Mouse (Mus musculus) ES-CJ7 (cell line): Measurements from ENCODE around the gene Hoxd13.

Experiments used
- DNase-seq: peaks from one replicate; pipeline ENCODE4 v3.0.0; 2011; ENCODE audit warnings: low read depth, low spot score

Gene Hoxd13

DNA sequence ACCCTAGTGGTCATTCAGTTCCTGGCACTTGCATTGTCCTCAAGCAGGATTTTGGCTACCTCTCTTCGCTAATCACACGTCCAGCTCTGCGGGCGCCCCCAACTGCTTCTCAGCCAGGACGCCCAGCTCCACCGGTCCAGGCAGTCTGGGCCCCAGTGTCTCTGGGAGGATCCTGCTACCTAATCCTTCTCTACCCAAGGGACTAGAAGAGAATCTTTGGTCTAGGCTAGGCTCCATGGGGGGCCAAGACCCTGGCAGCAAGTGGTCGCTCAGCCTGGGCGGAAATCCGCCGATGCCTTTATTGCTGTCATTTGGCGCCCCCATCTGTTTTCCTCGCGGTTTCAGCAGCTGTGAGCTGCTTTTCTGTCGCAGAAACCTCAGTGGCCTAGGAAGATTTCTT is 6.4 kb upstream of the Hoxd13 start:
- DNase-seq = peak; percentile 62

DNA sequence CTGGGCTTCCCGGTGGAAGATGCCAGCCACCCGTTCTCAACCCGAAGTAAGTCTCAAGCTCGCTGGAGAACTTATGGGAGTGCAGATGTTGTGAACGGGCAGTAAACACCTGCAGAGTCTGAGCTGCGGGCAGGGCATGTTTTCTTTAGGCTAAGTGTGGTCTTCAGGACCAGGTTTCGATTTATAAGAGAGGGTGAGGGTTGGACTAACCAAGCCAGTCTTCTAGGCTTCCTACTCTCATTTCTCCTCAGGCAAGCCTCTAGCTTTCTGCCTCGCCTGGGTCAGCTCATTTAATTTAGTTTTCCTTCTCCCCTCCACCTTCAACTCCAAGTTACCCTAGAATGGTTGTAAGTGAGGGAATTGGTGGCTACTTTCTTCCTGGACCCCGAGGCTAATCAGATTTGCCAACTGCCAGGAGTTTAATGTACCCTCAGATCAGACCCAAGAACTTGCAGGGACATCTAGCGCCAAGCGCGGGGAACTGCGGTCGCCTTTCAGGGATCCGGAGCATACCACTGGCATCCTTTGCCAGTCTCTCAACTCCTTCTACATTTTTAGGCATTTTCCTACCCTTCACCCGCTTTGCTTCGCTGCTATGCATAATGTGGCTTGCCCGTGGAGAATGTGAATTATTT is 4.7 kb upstream of the Hoxd13 start:
- DNase-seq = peak; percentile 56

DNA sequence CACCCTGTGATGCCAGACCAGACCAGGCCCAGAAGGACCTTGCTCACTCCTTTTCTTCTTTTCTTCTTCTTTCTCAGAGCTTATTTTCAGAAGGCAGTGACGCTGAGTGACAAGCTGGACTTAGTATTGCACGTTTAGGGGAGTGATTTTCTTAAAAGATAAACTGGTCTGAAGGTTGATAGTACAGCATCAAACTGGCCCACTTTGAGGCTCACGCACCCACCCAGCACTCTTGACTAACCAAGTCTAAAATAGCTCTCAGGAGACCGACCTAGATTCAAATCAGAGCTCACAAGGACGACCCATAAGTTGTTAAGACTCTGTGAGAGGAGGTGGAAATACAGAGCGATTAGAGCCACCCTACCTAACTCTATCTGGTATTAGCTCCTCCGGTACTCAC is 1.7 kb upstream of the Hoxd13 start:
- no peak for DNase-seq

DNA sequence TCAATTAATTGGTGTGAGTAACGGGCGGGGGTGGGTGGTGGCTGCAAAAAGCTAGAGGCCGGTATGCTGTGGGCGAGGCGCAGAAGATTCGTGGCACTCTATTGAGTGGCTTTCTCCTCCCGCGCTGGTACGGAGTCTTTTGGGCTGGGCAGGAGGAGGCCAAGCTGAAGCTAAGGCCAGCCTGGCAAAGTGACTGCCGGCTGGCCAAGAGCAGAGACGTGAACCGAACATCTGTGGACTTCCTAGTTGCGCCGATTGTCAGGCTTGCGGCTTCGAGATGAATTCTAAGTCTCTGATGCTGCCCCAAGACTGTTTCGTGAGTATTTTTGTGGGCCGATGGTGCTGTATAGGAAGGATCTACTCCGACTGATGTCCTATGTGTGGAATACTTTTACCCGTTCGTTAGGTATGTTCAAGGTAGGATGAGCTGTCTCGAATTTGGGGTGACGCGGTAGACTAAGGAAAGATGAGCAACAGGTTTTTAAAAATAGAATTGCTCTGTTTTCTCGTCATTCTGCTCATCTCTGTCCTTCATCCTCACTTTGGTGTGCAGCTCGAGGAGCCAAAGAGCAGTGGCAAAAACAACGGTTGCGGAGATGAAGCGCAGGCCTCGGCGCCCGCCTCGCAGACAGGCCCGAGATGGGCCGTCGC is 794 bp upstream of the Hoxd13 start:
- peak; percentile 55 for DNase-seq

DNA sequence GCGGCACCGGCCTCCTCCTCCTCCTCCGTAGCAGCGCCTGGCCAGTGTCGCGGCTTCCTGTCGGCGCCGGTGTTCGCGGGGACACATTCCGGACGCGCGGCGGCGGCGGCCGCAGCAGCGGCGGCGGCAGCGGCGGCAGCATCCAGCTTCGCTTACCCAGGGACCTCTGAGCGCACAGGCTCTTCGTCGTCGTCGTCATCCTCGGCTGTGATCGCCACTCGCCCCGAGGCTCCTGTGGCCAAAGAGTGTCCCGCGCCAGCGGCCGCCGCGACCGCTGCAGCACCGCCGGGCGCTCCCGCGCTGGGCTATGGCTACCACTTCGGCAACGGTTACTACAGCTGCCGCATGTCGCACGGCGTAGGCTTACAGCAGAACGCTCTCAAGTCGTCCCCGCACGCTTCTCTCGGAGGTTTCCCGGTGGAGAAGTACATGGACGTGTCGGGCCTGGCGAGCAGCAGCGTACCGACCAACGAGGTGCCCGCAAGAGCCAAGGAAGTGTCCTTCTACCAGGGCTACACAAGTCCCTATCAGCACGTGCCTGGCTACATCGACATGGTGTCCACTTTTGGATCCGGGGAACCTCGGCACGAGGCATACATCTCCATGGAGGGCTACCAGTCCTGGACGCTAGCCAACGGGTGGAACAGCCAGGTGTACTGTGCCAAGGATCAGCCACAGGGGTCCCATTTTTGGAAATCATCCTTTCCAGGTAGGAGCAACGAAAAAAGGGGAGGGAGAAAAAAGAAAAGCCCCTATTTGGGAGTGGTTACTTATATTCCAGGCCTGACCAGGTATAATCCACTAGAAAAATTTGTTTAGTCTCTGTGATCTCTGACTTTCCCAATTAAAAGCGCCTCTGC is 490 bp downstream of the Hoxd13 start:
- peak; percentile 58 for DNase-seq

DNA sequence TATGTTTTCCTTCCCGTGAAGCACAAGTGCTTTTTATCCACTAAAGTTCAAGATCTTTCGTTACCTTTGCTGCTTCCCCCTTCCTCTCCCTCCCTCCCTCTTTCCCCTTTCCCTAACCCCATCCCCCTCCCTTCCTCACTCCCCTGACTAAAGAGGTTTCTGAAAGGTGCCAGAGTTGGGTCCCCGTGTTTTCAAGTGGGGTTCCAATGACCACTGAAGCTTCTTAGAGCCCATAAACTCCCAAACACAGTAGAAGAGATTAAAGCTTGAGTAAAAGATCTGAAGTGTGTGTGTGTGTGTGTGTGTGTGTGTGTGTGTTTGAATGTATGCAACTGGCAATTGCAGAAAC is 1.1 kb downstream of the Hoxd13 start:
- DNase-seq = peak; percentile 76

DNA sequence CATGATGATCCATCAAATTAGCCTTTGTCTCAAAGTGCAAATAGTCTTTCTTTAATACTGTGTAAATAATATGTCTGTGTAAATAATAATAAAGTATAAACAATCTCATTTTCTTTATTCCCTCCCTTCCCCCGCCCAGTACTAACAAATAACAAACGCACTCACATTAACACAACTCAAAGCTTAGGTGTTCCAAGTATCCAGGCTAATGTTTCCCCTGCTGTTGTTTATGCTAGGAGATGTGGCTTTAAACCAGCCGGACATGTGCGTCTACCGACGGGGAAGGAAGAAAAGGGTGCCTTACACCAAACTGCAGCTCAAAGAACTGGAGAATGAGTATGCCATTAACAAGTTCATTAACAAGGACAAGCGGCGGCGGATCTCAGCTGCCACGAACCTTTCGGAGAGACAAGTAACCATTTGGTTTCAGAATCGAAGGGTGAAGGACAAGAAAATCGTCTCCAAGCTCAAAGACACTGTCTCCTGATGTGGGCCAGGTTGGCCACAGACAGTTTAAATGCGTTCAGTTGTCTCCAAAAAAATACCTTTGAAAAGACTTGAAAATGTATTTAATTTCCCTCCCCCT is 1.6 kb downstream of the Hoxd13 start:
- DNase-seq = peak; percentile 53

DNA sequence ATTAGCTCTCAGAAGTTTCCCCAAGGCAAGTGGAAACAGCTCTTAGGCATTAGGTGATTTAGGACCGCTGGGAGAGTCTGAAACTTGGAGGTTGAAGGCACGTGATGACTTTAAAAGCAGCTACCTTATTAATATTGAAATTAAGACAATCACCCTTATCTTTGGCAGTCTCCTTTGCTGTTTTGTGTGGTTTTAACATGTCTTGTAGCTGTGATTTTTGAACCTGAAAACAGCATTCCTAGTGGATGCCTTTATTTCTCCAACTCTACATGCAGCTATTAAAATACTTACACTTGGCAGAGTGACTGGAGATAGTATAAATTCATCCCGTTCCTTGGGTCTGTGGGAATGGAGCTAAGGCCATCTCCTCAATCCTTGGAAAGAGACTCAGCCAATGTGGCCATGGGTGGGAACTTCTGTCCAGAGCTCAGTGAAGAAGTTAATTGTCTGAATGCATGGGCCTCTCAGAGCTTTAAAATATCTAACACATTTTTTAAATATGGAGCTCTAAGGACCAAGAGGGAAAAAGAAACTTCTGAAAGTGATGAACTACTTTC is 2.6 kb downstream of the Hoxd13 start:
- no peak for DNase-seq

DNA sequence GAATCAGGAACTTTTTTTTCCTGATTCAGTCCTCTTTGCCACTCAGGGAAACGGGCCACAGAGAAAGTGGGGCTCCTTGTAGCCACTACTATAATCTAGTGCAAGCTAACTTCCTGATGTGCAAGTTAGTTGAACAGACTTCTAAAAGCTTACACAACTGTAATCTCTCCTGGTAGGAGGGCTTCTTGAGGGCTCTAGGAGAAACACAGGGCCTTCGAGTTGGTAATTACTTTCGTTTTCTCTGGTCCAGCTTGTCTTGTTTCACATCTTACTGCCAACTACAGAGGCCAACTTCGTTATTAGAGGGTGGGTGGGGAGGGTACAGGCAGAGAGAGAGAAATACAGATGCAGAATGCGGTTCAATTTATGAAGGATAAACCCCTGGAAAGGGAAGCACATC is 3.7 kb downstream of the Hoxd13 start:
- no peak for DNase-seq

DNA sequence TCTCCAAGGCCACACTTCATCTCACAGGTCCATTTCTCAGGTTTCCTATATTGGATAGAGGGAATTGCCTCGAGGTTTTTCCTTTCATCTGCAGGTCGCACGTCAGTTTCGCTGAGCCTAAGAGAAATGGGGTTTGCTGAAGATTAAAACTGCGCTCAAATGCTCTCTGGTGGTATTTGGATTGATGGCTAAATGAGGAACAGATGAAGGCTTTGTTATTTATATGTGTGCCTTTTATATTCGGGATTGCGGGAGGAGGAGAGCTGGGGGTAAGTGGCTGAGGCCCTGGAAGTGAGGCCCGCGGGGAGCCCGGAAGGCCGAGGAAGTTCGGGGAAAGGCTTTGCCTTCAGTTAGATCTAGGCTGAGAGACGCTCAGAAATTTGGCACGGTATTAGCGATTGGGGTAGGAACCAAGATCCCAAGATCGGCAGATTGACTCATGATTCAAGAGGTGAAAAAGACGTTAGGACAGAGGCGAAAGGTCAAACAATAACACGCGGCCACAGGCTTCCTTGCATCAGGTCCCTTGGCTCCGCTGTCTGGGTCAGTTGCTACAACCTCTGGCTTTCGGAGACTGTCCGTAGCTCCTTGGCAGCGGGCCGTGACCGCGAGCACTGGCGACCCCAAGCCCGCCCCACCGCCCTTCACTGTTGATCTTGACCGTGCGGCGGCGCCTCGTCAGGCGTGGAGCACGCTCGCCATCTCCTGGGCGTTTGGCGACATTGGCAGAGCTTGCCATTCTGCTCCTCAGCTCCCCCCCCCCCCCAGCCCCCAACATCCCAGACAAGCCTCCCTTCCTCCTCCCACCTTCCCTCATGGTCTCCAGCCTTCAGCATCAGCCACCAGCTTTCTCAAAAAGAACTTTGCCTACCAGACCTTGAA is 4.6 kb downstream of the Hoxd13 start:
- DNase-seq = peak; percentile 82

DNA sequence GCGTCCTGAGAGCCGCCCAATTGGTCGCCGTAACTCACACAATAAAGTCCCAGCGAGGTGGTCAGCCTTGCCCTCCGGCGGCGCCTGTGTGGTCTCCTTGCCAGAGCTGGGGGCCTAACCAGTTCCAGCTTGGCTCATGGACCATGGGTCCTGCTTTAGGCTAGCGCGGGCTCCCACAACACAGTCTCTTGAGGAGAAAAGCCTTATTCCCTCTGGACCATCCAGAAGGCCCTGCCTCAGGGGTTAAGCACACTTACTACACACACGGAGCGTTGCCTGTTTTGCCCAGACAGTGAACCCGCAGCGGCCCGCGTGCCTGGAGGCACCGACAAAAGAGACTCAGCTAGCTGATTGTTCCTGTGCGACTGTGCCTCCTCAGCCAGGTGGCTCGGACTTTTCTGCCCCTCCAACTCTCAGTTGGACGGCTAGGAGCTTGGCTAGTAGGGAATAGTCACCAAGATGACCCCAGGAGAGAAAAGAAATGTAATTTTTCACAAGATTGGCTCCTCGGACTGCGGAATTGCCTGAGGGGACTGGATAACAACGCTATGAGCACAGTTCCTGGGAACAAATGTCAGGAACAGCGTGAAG is 5.8 kb downstream of the Hoxd13 start:
- DNase-seq = no peak

DNA sequence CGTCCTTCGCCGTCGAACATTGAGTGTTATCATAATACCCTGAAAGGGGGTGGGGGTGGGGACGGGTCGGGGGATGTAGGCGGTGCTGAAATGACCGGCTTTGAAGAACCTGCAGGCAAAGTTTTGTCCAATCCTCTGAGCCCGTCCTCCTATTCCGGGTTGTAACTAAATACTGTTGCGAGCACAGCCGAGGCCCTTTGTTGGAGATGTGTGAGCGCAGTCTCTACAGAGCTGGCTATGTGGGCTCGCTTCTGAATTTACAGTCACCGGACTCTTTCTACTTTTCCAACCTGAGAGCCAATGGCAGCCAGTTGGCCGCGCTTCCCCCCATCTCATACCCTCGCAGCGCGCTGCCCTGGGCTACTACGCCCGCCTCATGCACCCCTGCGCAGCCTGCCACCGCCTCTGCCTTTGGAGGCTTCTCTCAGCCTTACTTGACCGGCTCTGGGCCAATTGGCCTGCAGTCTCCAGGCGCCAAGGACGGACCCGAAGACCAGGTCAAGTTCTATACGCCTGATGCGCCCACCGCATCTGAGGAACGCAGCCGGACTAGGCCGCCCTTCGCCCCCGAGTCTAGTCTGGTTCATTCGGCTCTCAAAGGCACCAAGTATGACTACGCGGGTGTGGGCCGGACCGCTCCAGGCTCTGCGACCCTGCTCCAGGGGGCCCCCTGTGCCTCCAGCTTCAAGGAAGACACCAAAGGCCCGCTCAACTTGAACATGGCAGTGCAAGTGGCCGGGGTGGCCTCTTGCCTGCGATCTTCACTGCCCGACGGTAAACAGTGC is 7.0 kb downstream of the Hoxd13 start, which contains the start of gene Hoxd12:
Gene Hoxd12, plus strand, starts transcription at position 133 of the 785 bp plus-strand sequence.
- DNase-seq = peak; percentile 27

DNA sequence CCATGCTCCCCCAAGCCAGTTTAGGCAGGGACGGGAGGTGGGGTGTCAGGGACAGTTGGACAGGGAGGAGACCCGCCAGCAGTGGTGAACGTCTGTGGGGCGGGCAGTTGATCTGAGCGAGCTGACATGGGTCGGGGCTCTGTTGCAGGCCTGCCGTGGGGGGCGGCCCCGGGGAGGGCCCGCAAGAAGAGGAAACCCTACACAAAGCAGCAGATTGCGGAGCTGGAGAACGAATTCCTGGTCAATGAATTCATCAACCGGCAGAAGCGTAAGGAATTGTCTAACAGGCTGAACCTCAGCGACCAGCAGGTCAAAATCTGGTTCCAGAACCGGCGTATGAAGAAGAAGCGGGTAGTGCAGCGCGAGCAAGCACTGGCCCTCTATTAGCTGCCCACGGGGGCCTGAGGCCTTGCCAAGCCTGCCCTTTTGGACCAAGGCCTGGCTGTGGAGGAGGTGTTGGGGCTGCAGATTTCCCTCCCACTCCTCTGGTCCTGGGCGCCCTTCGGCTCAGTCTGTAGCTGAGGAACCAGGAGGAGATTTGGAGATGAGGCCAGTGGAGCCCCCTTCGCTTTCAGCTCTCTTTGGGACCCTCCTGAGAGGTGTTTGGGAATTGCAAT is 7.7 kb downstream of the Hoxd13 start:
- DNase-seq = peak; percentile 13

DNA sequence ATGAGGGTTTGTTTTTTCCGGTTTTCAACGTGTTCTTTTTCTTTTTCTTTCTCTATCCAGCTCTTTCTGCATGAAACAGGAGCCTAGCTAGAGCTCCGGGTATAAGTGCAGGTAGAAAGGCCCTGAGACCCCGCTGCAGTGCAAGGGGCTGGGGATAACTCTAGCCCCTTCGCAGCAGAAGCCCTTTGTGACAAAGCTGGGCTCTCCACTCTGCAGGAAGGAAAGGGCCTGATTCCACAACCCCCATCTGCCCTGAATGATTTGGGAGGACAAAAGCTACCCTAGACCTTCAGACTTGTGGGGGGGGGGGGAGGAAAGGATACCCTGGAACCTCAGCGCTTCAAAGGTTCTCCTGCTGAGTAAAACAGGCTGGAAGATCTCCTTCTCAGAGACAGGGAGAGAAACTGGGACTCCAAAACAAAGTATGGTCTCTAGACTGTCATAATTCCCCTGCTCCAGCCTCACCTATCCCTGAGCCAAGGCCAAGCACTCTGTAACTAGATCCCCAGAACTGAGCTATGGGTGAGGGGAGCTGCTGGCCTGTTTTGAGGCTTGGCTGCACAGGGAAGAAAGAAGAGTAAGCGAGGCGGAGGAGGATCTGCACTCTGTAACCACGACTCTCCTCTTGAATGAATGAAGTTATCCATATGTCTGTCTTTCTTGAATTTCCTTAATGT is 8.4 kb downstream of the Hoxd13 start:
- no peak for DNase-seq

DNA sequence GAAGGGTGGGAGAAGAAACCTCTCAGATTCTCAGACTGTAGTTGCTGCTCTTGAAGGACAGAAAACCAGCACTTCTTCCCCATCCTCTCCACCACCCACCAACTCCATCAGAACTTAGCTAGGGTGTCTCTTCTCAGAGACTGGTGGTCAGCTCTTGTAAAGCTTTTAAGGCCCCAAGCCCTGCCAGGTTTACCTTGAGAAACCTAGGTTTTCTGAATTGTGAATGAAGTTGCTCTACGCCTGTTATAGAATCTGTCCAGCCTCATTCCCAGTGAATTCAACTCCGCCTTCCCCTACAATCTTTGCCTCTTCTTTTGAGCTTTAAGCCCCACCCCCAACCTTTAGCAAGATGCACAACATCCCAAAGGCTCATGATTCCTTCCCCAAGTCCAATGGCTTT is 9.0 kb downstream of the Hoxd13 start:
- DNase-seq = no peak

DNA sequence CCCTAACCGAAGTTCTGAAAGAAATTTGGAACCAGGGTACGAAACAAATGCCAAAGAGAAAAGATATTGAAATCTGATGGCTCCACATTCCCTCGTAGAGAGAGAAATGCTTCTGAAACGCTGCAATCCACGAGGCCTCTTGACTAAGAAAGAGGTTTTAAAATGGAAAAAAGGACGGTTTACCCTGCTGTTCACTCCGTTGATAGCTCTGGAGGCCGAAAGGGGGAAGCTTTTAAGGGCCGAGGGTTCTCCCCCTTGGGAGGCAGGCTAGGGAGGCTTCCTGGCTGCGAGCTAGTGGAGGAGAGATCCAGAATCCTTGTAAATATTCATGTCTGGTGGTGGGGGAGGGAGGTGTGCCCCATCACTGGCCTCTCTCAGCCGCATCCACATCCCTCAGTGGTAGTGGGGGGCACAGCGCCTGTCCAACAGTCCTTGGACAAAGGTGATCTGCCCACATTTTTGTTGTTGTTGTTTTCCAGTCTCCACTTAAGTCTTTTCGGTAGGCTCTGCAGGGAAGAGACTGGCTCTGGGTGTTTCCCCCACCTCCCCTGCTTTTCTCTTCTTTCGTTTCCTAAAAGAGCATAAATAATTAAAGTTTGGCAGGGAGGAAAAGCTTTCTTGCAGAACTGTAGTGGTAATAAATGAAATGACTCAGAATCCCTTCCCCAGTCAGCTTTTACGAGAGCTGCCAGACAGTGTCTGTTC is 10.9 kb downstream of the Hoxd13 start, which contains the start of gene Hoxd11:
Gene Hoxd11, plus strand, starts transcription at position 667 of the 705 bp plus-strand sequence.
- peak; percentile 72 for DNase-seq

DNA sequence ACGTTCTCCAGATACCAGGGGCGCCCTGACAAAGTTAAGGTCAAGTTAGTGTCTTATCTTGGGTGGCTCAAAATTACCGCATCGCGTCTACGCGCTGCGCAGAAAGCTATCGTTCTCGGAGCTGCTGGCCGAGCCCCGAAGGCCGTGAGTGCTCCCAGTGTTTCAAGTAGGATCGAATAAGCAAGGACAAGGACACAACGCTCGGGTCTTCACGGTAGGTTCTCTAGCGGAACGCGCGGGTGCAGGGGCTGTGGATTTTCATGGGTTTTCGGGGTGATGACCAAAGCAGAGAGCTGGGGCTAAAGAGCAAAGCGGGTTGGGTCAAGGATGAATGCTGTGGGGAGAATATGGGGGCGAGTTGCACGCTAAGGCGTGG is 11.5 kb downstream of the Hoxd13 start:
- DNase-seq = peak; percentile 70

DNA sequence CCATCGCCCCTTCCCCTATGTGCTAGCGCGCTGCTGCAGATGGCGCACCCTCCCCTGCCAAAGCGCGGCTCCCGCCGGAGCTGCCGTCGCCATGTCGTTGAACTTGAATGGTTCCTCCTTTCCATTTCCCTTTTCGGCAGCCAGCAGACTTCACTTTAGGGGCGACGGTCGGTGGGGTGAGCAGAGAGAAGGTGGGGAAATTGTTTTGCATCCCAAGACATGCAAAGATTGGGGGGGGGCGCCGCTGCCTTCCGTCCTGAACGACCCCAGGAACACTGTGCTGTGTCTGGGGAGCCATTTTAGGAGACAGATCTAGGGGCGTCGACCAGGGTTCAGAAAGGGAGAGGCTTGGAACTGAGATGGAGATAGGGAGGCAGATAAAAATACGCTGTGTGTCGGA is 11.9 kb downstream of the Hoxd13 start:
- peak; percentile 70 for DNase-seq
